Mouse (Mus musculus) Muller cell, postnatal 12 days (primary cell): Measurements from ENCODE around the gene Olfr1512.
"Not testable (repeated sequence)": the region's sequence is repeated elsewhere in the genome, so short reads cannot be mapped to it uniquely, and the experiment has no call there.

Experiments used
- DNase-seq: peaks from one replicate; pipeline ENCODE4 v3.0.0-alpha.2; 2015; ENCODE audit errors: inconsistent ontology term

The Olfr1512 gene

DNA sequence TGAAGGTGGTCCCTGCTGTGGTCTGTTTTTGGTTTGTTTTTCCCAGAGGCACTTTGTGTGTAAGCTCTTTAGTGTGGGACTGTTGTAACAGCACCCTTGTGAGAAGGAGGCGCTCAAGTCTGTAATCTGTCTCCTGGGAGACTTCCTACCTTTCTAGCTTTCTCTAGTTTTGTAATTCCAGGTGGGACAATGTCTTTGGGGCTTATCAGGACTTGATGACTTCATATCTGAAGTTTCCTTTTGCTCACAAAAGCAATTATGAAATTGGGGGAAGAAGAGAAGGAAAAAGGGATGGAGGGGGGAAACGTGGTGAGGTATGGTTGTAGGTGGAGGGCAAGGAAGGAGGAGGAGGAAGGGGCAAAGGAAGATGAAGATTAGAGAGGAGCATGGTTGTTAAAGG, at the start of gene Olfr1512:
Gene Olfr1512 (minus strand): TSS at position 101 of the 400 bp plus-strand sequence.
- no peak for DNase-seq

DNA sequence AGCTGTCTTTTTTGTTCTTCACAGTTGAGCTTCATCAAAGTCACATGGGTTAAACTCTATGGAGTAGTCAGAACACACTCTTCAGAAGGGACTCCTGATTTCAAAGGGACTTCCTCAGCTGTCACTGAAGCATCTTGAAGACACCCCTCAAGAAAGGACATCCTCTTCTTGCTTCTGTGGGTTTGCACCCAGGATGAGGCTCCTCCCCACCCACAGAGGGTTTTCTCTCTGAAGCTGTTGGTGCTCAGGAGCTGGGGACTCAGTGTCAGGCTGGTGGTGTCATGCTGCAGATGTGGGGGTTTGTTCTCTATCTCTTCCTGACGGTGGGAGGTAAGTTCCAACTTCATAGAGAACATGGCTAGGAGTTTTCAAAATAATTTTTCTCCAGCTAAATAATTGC, 48.7 kb upstream of the Olfr1512 start:
- no peak for DNase-seq

DNA sequence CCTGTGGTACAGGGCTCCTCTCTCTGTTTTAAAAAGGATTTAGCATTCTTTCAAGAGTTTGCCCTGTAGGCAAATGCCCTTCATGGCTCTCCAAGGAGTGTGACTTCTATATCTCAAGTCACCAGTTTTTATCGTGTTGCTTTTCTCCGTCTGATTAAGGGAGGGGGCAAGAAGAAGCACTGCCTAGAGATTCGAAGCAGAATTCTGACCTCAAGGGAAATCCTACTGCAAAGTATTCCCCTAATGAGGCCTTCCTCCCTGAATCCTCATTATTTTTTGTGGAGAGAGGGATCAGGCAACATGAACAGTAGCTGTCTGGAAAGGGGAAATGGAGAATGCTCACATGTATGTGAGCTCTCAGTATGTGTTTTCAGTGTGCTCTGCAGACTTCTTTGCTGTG, 35.3 kb upstream of the Olfr1512 start, which contains the start of gene Olfr1510:
Gene Olfr1510 (minus strand): TSS at position 101 of the 400 bp plus-strand sequence.
- no peak for DNase-seq

DNA sequence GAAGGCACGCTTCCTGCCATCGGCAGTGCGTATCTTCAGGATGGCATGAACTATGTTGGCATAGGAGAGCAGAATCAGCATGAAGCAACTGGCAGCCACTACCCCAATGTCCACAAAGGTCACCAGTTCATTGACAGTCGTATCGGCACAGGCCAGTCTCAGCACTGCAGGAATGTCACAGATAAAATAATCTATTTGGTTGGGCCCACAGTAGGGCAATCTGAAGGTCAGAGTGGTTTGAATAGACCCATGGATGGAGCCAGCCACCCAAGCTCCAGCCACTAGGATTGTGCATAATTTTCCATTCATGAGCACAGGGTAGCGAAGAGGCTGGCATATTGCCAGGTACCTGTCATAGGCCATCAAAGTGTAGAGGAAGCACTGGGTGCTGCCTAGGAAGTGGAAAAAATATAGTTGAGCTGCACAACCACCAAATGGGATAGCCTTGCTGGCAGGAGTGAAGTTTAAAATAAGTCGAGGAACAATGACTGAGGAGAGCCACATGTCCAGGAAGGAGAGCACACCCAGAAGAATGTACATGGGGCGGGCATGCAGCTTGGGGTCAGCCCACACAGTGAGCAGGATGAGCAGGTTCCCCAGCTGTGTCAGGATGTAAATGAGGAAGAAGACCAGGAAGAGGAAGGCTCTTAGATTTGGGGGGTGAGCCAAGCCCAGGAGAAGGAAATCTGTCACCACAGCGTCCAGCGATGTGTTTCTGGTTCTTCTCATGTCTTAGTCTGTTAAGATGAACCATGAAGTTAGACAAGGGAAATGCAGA, 31.4 kb upstream of the Olfr1512 start:
- not testable (repeated sequence) for DNase-seq

DNA sequence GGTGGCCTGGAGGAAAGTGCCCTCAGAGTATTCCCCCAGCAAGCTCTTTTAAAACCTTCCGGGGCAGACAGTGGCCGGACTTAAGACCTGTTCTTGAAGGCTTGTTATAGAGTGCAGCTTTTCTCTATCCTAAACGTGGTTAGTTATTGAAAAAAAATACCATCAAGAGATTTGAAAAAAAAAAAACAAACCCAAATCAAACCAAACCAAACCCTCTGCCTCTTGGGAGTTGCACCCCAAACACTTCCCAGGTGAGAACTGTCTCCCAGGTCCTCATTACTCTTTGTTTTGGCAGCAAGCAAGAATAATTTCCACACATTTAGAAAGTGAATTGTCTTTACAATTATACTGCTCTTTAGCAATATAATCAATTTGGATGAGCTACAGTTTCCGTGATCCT, 18.3 kb upstream of the Olfr1512 start, which contains the start of gene Olfr1511:
Gene Olfr1511 (minus strand): TSS at position 101 of the 400 bp plus-strand sequence.
- no peak for DNase-seq

DNA sequence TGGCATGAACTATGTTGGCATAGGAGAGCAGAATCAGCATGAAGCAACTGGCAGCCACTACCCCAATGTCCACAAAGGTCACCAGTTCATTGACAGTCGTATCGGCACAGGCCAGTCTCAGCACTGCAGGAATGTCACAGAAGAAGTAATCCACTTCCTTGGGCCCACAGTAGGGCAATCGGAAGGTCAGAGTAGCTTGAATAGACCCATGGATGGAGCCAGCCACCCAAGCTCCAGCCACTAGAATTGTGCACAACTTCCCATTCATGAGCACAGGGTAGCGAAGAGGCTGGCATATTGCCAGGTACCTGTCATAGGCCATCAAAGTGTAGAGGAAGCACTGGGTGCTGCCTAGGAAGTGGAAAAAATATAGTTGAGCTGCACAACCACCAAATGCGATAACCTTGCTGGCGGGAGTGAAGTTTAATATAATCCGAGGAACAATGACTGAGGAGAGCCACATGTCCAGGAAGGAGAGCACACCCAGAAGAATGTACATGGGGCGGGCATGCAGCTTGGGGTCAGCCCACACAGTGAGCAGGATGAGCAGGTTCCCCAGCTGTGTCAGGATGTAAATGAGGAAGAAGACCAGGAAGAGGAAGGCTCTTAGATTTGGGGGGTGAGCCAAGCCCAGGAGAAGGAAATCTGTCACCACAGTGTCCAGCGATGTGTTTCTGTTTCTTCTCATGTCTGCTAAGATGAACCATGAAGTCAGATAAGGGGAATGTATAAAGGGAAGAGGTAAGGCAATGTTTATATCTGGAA, 11.3 kb upstream of the Olfr1512 start:
- DNase-seq = not testable (repeated sequence)

DNA sequence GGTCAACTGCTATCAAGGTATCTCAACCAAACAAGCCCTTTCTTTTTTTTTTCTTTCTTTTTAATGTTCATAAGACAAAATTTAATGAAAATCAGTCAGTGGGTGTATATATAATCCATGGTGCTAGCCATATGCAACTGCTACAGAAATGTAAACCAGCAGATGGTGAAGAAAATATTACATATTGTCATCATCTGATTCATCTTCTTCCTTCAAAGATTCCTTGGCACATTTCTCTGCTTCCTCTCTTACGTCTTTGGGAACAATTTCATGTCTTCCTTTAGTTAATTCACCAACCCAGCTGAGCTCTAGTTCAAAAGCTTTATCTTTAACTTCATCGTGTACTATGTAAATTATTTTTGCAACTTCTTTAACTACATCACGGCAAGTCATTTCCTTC, 10.2 kb downstream of the Olfr1512 start:
- DNase-seq = no peak

DNA sequence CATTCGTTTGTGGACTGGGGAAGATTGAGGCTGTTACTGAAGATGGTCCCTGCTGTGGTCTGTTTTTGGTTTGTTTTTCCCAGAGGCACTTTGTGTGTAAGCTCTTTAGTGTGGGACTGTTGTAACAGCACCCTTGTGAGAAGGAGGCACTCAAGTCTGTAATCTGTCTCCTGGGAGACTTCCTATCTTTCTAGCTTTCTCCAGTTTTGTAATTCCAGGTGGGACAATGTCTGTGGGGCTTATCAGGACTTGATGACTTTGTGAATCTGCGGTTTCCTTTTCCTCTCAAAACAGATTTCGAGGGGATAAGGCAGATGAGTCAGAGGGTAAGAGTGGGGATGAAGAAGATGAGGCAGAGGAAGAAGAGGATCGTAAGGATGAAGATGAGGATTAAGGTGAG, 22.7 kb downstream of the Olfr1512 start, which contains the start of gene Olfr1513:
Gene Olfr1513 (minus strand): TSS at position 101 of the 400 bp plus-strand sequence.
- no peak for DNase-seq

DNA sequence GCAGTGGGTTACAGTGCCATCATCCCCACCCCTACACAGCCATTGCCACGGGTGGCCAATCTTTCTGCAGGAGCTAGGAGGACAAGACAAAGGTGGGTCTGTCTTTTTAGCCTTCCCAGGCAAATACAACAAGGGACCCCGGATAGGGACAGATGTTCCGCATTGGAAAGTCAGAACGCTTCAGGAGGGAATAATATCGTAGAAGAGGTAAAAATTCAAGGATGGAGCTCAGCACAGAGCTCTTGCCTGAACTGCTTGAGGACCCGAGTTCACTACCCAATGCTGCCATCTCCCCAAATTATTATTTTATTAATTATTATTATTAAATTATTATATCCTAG, 39.5 kb downstream of the Olfr1512 start:
- no peak for DNase-seq

DNA sequence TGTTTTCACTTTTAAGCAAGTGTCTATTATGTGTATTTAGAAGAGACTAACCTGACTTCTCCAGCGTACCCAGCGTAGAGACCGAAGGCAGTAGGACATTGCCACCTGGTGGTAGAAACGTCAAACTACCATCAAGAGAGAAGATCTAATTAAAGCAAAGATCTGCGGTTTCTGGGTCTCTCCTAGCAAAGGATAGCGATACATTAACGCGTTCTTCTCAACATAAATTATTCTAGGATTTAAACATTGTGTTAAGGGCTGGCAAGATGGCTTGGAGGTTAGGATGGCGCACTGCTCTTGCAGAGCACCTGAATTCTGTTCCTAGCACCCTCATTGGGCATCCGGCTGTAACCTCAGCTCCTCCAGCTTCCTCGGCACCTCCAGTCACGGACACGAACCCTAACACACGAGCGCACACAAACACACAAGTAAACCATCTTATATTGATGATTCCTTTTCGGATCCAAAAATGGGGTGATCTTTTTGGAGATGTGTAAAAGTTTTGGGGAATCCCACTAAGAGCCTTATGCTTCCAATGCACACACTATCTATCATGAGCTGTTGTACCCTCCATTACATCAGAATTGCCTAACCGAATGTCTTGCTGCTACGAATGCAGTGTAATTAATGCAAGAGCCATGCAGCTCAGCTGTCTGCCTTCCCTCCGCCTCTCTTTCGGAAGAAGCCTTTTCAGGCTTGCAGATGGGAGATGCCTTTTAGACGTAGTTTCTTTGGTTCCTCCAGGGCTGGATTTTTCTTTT, 40.0 kb downstream of the Olfr1512 start:
- DNase-seq = peak; percentile 56

DNA sequence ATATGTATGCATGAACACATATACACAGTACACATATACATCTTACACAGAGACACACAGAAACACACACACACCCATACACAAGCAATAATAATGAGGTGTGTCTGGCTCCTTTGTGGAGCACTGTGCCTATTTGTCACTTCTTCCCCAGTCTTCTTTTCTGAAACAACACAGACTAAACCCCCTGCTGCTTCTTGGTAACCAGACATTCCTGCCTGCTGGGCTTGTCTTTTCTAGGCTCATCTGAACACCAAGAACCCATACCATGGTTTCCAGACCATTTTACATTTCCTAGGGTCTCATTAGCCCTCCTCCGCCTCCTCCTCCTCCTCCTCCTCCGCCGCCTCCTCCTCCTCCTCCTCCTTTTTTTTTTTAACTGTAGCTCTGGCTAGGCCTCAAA, 46.8 kb downstream of the Olfr1512 start:
- no peak for DNase-seq

DNA sequence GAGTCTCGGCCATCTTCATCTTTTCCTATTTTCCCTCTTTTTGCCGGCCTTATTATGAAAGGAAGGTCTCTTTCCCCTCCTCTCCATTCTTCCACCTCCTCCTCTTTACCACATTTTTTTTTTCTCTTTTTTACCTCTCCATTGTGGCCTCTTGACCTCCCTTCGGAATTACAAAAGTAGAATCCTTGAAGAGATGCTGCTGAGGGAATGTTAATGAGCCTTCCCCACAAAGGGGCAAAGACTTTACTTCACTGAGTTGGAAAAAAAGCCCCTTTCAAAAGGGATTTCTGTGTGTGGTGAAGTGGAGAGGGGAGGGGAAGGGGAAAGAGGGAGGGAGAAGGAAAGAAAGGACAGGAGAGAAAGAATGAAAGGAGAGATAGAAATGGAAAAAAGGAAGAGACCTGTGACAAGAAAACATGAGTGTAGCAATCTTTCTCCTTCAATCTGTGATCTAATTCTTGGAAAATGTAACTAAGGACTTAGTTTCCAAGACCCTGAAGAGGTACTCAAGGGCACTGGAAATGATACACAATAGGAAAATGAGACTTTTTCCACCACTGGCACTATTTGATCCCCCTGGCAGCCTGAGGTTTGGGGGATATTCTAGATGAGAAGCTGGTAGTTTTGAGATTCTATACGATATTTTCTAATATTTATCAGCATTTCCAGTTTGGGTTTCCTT, 47.8 kb downstream of the Olfr1512 start:
- peak; percentile 33 for DNase-seq

DNA sequence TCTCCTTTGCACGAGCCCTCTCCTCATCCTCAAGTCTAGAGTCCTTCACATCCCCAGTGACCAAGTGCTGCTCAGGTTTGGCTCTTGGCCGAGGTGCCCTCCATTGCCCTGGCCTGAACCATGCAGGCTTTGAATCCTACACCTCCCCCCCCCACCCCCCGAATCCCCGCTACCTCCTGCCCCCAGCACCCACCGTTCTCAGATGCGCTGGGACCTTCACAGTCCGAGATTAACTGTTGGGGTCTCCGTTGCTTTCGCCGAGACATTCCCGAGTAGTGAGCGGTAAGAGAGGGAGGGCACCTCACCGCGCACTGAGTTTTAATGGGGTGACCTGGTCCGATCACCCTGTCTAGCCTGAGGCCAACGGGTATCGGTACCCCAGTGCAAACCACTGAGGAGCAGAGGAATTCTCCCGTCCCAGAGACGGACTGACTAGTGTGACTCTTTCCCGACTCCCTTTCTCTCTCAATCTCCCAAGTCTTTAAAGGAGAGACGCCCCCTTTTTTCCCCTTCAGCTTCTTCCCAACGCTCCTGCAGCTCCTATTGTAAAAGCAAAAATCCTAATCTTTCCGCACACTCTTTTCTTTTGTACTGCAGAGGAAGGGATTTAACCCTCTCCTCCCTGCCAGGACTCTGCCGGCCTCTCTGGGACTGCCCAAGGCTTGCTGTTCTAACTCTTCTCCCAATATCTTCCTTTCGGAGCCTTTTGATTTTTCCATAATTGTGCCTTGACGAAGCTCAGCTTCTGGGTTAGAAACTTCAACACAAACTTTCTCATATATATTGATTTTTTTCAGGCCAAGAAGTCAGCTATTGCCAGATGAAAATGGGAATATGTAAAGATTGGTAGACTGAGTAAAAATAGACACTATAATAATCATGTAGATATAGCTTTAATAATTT, 50.8 kb downstream of the Olfr1512 start, which contains the start of gene Sall2:
Gene Sall2 (minus strand): TSS at position 853 of the 903 bp plus-strand sequence.
- no peak for DNase-seq

DNA sequence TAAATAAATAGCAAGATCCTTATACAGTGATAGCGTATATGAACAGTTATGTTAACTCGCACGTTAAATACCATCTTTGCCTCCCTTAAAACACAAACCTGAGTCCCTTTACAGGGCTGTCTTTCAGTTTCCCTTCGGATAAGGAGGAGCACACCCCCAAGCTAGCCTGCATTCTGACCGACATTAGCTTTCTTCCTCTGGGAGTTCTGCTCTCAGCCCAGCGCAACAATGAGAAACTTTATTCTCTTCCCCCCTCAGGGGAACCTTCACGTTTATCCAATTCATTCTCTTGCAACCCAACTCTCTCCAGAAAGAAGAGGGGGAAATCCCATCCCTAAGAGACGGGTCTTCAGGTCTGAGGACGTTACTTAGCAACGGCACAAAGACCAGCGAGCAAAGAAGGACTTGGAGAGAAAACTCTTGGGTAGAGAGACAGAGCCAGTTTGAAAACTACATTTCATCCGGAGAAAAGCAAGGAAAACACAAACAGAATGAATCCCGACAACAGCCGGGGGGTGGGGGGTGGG, 51.5 kb downstream of the Olfr1512 start:
- peak; percentile 39 for DNase-seq

DNA sequence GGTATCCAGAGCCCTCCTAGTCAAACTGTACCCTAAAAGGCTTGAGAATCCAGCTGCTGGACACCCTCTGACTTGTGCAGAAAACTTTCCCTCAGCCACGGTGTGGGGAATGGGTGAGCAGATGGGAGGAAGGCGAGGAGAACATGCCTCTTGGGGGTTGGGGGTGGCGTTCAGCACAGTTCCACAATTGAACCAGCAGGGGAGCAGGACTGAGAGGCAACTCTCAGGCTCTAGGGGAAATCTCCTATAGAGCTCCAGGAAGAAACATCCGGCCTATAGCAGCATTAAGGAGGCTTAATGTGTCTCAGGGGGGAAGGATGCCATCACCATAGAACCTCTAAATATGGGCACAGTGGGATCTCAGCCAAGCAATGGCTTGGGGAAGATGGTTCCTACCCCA, 53.1 kb downstream of the Olfr1512 start:
- DNase-seq = no peak
